Mouse (Mus musculus) cerebellum, adult 11-12 months (tissue): ENCODE measurements around the gene Btbd11.

ENCODE experiments used
- DNase-seq: peaks from one replicate; pipeline ENCODE4 v3.0.0; 2022

Gene Btbd11

DNA sequence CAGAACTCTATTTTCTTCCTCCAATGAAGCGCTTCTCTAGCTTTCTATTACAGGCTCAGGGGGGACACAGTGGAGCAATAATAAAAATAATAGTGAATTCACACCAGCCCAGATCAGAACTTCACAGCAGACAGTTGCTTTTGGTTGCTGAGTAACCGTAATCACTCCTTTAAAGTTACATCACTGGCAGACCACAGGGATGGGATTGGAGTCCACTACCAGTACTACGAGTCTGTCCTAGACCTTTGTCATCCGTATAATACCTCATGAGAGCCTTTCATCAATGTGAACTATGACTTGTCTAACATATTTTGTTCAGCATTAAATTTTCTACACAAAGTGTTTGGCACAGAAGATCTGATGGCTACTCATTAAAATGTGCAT, 35.0 kb downstream of the Btbd11 start:
- DNase-seq = no peak

DNA sequence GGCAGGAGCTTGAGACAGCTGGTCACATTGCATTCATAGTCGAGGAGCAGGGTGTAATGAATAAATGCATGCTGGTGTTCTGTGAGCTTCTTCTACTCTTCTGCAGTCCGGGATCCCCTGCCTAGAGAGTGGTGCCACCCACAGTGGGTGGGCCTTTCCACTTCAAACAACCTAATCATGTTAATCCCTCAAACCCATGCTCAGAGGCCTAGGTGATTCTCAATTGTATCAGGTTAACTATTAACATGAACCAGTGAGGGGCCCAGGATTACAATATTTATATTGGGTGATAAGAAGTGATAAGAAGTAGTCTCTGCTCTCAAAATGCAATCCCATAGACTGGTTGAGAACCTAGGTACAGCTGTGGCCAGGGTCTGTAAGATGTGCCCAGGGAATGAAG, 39.1 kb downstream of the Btbd11 start:
- DNase-seq = no peak

DNA sequence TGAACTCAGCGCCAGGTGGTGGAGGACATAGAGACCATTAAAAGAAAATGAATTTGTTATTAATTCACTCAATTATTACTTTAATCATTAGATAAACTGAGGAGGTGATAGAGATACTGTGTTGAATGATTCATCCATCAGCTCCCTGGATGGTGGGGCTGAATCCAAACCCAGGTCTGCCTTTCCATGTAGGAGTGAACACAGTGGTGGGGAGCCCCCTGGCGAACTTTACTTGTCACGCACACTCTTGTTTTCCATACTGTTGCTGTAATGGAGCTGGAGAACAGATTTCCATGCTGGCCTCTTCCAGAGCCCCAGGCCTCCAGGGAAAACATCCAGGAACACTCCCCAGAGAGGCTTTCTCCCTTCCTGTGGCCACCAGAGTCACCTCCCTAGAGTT, 50.6 kb downstream of the Btbd11 start:
- DNase-seq = no peak

DNA sequence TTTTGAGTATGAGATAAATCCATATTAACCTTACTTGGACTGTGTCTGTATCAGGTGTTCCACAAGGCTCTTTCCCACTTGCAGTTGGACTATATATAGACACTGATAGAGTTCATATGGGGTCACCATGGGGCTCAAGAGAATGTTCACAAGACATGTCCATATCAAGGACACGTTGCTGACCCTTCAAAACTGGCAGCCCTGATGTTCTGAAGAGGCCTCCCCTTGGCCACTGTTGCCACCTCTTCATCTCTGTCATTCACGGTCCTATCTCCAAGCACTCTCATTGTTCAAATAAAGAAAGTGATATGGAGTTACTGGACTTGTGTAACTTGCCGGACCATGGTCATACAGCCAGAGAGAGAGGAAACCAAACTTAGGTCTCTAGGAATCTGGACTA, 56.8 kb downstream of the Btbd11 start:
- no peak for DNase-seq

DNA sequence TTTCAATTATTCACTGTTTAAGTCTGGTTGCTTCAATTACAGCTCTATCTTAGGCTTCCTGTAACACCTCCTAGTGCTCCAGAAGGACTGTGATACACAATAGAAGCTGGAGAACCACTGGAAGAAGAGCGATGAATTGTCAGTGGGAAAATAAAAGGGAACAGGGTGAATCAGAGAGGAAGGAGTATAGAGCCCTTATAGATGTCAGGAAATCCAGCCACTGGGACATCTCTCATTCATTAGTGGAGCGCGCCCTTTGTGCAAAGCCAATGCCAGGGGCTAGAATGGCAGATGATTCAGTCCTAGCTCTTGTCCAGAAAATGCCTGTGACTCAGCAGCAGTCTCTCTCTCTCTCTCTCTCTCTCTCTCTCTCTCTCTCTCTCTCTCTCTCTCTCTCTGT, 59.3 kb downstream of the Btbd11 start:
- DNase-seq = no peak

DNA sequence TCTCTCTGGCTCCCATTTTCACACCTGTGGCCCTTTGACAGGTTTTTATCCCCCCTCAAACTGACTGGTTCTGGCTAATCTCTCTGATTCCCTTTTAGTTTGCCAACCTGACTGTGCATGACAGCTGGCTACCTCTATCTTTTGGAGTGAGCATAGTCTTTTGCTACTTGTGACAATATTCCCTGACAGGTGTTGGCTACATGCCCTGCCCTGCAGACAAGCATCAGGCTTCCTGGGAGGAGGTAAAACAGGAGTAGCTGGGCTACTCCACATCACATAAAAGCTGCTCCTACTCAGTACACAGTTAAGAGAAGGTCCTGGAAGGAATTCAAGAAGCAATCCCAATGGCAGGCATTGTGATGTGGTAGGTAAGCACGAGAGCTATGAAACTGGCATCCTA, 60.1 kb downstream of the Btbd11 start:
- DNase-seq = no peak

DNA sequence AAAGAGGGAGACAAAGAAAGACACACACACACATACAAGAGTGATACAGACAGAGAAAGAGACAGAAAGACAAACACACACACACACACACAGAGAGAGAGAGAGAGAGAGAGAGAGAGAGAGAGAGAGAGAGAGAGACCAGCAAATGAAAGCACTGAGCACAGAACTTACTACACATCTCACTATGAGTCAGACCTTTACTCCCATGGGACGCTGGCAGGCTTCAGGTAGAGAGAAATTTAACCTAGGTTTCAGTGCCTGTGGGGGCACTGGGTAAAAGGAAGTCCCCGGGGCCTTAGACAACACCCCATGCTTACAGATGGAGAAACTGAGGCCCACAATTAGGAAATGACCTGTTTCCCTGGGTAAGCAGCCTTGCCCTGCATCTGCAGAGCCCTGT, 61.3 kb downstream of the Btbd11 start:
- DNase-seq = no peak

DNA sequence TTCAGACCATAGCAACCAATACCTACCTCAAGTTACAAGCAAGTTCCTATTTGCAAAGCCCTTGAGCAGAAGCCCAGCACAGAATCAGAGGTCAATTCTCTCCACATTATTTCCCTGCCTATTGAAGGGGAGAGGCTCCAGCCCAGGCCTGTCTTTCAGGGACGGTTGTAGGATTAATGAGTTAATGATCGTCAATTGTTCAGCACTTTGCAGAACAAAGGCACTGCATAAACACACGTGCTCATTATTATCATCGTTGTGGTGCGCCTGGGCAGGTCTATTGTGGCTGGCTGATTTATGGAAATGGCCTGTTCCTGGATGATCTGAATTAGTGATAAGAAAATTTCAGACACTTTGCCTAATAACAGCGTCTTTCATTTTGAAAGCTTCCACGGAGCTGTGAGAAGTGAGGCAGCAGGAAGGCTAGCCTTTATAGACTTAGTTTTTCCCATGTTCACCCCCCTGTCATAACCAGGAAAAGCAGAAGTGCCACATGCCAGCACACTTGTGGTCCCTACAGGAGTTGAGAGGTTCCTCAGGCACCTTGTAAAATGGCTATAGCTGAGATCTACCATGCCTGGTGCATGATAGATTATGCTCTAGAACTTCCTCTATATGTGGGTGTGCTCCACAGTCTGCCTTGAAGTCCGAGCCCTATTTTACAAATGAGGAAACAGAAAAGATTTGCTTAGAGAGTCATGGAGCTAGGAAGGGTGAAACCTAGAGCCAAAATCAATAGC, 65.2 kb downstream of the Btbd11 start:
- no peak for DNase-seq

DNA sequence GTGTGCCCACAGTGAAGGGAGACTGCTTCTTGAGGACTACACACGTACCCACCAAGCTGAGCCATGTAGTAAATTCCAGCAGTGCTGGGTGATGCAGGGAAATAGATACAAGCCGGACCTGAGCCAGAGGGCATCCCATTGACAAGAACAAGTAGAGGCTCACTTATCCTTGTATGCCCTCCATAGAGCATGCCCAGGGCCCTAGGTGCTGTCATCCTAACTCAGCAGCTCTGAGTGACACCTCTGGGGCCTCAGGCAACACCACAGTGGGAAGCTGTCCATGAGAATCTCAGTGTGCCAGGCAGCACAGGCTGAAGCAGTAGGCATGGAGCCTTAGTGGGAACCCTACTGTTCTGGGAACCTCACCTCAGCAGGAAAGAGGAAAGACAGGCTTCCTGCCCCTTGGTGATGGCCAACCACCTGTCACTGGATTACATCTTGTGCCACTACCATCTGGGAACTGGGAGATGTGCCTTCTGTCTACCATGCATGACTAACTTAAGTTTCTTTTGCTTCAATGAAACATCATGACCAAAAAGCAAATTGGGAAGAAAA, 66.7 kb downstream of the Btbd11 start:
- no peak for DNase-seq

DNA sequence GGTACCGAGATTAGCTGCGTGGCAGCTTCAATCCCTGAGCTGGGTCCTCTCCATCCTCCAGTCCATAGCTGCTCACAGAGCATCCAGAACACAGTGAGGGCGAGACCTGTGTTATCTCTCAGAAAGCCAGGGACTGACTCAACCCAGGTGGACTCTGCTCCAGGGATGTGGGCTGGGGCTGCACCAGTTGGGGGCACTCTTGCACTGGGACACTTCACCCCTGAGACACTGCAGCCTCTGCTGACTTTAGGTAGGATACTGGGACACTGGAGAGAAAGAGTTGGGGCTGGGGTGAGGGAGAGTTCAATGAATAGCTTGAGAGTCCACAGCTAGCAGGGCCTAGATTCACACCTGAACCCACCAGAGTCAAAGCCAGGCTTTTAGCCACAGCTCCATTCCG, 69.4 kb downstream of the Btbd11 start:
- no peak for DNase-seq

DNA sequence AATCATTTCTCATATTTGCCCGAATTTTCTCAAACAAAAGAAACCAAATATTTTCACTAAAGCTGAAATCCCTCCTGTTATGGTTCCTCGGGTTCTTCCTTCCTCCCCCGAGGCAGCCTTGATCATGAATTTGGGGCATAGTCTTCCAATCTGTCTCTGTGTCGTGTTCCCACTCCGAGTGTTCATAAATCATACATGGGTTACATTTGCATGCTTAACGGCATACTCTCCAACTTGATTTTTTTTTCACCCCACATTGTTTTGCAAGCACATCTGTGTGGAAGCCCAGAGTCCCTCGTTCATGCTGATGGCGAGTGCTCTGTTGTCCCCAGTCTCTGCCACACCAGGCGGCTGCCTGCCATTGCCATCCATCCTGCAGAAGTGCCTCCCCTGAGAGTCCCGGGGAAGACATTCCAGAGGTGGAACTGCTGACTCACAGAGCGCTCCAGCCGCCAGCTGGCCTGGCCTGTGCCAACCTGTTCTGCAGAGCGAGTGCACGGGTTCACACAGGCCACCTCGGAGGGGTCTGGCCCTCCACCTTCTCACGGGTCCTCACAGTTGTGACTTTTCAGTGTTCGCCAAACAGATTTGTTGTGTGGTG, 72.2 kb downstream of the Btbd11 start:
- DNase-seq = no peak

DNA sequence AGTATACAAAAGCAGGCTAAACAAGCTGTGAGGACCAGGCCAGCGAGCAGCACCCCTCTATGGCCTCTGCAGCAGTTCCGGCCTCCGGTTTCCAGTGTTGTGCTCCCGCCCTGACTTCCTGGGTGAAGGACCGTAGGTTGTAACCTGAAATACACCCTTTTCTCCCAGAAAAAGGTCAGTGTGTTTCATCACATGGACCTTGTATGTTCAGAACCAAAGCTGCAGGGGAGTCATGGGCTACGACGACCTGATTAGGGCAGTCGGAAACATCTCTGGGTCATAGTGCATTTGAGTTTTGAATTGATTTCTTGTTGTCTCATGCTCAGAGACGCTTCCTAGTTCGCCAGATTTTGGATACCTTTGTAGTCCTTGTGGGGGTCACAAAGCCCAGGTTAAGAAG, 74.1 kb downstream of the Btbd11 start:
- no peak for DNase-seq

DNA sequence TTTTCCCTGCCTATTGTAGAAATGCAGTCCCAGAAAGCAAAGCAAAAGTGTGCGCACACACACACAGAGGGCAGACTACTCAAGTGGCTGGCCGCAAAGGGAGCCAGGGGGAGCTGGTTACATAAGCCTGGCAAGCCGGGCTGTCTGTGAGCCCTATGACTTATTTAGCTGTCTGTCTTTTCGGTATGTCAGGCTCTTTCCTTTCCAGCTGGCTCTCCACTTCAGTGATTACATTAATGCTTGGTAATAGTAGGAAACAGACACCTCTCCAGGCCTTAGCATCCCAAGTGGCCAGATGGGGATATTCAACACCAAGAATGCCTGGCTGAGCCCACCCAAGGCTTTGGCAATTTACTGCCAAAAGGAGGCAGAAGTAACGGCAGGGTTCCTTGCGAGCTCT, 77.5 kb downstream of the Btbd11 start:
- no peak for DNase-seq

DNA sequence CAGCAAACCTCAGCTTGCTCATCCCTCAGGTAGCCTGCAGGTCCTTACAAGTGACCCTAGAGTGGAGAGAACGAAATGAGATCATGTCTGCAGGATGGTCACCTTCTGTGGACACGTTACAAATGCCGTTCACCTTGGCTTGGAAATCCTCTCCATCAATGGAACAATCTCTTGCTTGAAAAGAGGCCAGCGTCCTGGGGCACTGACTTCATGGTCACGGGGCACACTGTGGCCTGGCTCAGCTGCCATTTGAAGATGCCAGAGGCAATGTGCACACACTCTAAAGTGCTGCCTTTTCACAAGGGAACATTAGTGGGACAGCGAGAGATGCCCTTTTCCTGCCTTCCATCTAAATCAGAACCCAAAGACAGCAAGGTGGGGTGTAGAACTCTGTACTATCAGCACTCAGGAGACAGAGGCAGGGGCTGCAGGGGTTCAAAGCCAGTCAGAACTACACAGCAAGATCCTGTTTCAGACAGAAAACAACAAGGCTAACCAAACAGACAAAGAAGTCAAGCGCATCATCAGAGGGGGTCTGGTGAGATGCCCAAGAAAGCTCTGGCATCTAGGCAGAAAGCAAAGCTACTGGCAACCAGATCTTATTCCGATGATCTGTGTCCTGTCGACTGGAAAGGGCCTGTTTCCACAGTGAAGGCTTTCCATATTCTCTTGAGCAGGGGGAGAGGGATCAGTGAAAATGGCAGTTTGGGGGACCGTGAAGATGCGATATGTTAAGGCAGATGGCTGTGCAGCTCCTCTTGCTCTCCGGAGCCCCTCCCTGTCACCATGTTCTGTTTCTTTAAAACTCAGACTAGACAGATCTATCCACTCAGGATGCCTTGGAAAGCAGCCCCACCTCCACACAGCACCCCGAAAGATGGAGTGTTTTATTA, 79.1 kb downstream of the Btbd11 start:
- DNase-seq = no peak

DNA sequence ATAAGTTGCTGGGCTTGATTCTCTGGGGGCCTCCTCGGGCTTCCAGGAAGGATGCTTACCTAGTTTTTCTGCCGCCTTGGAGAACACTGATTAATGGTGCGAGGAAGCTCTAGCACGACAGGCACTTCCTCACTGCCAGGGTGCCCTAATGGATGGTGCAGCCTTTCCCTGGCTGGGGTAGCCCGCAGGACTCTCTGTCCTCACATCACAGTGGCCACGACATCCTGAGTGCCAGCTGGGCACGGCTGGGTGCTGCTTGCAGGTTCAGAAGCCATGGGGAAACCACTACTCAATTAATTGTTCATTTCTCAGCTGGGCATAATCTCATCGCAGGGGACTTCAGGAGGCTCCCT, 79.8 kb downstream of the Btbd11 start:
- no peak for DNase-seq

DNA sequence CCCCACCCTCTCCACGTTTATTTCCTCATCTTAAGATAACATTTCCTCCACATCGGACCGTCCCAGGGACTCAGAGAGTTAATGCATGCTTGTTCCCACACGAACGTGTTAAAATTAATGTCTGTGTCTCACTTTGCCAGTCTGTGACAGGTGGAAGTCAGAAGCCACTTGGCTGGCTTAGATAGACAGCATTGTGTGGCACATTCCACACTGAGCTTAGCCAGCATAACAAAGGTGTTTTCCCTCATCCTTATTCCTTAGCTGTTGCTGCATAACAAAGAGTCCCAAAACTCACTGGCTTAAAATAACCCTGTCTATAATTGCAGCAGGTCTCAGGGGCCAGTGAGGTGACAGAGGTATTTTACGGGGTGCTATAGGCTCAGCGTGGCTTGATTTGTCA, 80.8 kb downstream of the Btbd11 start:
- no peak for DNase-seq

DNA sequence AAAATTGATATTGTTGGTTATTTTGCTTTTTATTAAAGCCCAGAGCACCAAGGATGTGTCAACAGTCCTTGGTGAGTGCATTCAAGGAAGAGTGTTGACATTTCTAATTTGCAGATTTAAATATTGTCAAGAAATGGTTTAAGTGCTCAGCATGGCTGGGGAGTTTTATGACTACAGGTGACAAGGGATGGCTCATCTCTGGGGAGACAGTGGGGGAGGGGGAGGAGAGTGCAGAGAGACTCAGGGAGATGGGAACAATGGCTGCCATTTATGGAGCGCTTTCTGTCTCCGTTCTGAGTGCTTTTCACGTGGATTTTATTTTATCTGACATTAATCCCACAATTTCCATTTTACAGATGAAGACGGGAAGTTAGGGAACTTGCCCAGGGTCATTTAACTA, 81.9 kb downstream of the Btbd11 start:
- no peak for DNase-seq

DNA sequence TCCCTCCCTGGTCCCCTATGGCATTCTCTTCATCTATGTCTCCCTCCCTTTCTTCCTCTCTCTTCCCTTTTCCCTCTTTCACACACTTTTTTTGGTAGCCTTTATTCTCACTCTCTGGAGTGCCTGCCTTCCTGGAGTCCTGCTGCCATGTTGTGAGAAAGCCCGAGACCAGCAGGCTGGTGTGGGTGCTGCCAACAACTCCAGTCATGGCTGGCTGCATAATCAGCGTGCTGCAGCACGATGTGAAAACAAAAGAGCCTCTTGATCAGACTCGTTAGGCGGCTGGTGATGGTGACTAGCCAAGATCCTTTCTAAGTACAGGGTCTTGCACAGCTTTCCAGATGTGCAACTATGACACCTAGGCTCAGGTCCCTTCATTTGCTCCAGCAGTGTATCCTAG, 82.7 kb downstream of the Btbd11 start:
- DNase-seq = no peak

DNA sequence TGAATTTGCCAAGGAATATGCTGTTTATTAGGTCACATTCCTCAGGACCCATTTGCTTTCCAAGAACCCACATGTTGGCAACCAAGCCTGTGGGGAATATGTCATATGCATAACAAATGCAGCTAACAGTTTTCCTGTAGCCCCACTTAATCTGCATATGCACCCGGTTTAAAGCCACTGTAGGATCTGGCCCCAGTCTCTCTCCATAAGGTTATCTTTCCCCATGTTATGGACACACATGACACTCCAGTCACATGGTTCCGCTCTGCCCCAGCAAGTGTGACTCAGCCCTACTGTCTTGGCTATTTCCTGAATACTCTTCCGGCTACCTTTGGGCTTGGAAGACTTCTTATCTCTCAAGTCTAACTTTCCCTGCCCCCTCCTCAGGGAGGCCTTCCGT, 86.7 kb downstream of the Btbd11 start:
- DNase-seq = no peak

DNA sequence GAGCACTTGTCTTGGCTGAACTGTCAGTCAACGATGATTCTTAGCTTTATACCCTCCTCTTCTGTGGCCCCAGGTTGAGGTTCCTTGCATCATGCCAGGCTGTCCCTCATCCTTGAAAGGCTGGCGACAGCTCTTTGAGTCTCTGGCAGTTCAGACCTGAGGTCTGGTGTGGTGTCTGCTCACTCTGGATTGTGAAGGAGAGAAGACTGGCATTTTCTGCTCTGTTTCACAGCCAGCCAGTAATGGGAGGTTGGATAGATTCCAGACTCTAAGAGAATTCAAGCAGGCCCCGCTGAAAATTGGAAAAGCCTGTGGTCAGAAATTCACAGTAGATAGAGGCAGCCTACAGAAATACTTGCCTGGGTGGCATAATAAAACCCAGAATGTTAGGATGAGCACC, 87.3 kb downstream of the Btbd11 start:
- no peak for DNase-seq

DNA sequence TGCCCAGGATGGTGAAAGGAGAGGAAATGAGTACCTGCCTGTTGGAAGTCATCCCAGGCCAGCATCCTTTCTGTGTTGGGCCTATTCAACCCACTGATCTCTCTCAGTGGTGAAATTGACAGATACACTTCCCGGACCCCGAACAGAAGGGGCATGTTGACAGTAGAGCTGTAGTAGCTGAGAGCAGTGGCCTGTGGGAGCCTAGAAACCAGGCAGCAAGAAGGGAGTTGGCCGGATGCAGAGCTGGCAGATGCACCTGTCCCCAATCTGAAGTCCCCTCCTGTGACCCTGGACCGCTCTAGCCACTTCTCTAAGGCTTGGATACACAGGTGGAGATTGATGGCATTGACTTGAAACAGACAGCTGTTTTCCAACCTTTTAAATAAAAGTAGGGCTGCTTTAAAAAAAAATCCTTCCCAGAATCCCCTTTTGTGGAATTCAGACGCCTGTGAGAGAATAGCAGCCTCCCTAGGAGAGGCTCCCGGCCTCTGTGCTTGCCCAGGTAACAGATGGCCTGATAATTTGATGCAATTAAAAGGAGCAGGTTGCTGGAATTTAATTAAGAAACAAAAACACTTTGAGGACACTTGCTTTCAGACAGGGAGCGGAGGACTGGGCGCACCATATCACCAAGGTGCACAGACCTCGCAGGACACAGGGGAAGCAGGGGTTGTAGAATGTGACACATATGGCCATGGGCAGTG, 89.2 kb downstream of the Btbd11 start:
- DNase-seq = peak; percentile 56

DNA sequence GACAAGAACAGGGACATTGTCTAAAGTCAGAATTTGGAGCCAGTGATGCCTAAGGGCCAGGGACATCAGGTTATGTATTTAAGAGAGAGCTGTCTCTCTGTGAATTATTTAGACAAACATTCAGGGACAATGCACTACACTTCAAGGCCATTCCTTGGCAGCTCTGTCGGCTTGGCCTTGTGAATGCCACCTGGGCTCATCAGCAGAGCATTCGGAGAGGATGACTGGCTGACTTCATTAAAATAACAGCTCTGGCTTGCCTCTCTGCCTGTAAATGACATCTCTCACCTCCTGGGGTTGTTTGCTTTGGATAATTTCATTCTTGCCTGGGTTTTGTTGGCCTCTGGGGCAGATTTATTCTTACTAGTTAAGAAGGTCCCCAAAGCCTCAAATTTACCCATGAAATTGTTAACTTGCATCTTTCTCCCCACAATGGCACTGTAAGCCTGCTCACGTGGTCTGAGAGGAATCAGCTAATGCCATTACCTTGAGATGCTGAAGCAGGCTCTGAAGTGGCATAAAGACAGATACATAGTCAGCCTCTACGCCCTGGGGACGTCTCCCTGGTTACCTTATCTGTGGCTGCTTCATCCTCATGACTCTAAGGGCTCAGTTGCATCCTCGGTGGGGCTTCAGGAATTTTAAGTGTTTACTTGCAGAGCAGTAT, 93.5 kb downstream of the Btbd11 start:
- DNase-seq = no peak

DNA sequence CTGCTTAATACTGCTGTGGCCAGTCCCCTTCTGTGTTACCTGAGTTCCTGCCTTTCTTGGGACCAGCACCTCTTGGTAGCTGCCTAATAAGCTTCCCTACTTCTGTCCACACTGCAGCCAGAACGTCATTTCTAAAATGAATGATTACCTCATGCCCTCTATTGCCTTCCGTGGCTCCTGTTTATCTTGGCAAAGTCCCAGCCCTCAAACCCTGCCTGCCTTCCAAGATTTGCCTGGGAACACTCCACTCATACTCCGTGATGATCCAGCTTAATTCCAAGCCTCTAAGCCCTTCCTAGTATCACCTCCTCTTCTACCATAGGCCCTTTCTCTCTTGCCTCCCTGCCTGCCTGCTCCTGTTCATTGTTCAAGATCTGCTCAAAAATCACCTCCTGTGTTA, 94.5 kb downstream of the Btbd11 start:
- no peak for DNase-seq
